Mouse (Mus musculus) cerebellum, adult 2 months (tissue): ENCODE results near the gene Fgf14. TPM values are rescaled to one million over a fixed set of nuclear protein-coding genes. Genes with fewer than 3 reads are reported as not detected.
"Not testable (repeated sequence)": the region's sequence is repeated elsewhere in the genome, so short reads cannot be mapped to it uniquely, and the experiment has no call there.

Experiments used
- DNase-seq, 2 experiments: peaks; one replicate each; pipeline ENCODE4 v3.0.0; 2021
- H3K27ac ChIP-seq: fragments of 200-500 bp; 2 replicates; pipeline ENCODE4 v1.5.1; 2012; ENCODE audit warnings: low read length, control low read depth, inconsistent platforms; ENCODE audit not compliant: insufficient read depth
- H3K27me3 ChIP-seq: fragments of 200-500 bp; 2 replicates; pipeline ENCODE4 v1.6.1; 2012; ENCODE audit warnings: inconsistent platforms, mild to moderate bottlenecking, low read length, moderate library complexity; ENCODE audit not compliant: control insufficient read depth, insufficient read depth
- H3K4me1 ChIP-seq: fragments of 200-500 bp; 2 replicates; pipeline ENCODE4 v1.6.1; 2011; ENCODE audit warnings: low read length; ENCODE audit not compliant: control insufficient read depth, insufficient read depth
- H3K4me3 ChIP-seq: fragments of 200-500 bp; replicated peaks from 2 replicates; pipeline ENCODE3; 2011; ENCODE audit warnings: mild to moderate bottlenecking, low read depth, low read length, control low read depth; ENCODE audit not compliant: insufficient read depth
- CTCF ChIP-seq: fragments of 200-500 bp; IDR thresholded peaks from 2 replicates; pipeline ENCODE4 v1.5.1; 2011; ENCODE audit warnings: low read depth, mild to moderate bottlenecking, control low read depth, low read length, moderate library complexity, borderline replicate concordance; ENCODE audit not compliant: insufficient read depth
- POLR2A ChIP-seq: fragments of 200-500 bp; IDR thresholded peaks from 2 replicates; pipeline ENCODE4 v1.6.1; 2011; ENCODE audit warnings: low read length, control low read depth, borderline replicate concordance; ENCODE audit not compliant: insufficient read depth
- WGBS: fragments of 180-500 bp; shearing (Covaris S2); methylation state at CpG from one replicate; pipeline ENCODE4 v1.1.7; 2018; 5-methylcytosine and 5-hydroxymethylcytosine counted together
- polyA plus RNA-seq: library from polyadenylated mRNA; depleted of rRNA; stranded (reverse); fragments of >200 nt; gene quantifications from 2 replicates; pipeline ENCODE4 v1.2.3, GENCODE M21; 2012

Gene Fgf14
- polyA plus RNA-seq, 1 experiment: 32.5 TPM

- no peak overlapping the region for H3K27ac ChIP-seq
- DNase-seq: peak in 1 of 2 experiments; percentile 80
- no peaks in the 10 kb centered on the region for H3K27me3 ChIP-seq
- H3K4me1 ChIP-seq: peaks cover 16% of the 10 kb centered on the region; the same call in 1 of the 2 replicates
- WGBS: 16% methylated on average over 4 of the region's 4 CpGs
- TF ChIP-seq CTCF (no peak), POLR2A (no peak)
- no peak overlapping the region for H3K4me3 ChIP-seq
Observed at GRCm38 (mm10) chr14:124561544-124561943, 115.4 kb downstream of the Fgf14 start.

- Histone ChIP-seq H3K27ac (no peak overlapping the region), H3K4me1 (no peaks in the 10 kb centered on the region; the same call in 1 of the 2 replicates), H3K4me3 (no peak overlapping the region), H3K27me3 (no peaks in the 10 kb centered on the region)
- 9% methylated on average over 3 of the region's 3 CpGs for WGBS
- DNase-seq: peak; percentile 74 to 95
- no peak for TF ChIP-seq CTCF
Observed at GRCm38 (mm10) chr14:124536106-124536505, 140.8 kb downstream of the Fgf14 start.

DNA sequence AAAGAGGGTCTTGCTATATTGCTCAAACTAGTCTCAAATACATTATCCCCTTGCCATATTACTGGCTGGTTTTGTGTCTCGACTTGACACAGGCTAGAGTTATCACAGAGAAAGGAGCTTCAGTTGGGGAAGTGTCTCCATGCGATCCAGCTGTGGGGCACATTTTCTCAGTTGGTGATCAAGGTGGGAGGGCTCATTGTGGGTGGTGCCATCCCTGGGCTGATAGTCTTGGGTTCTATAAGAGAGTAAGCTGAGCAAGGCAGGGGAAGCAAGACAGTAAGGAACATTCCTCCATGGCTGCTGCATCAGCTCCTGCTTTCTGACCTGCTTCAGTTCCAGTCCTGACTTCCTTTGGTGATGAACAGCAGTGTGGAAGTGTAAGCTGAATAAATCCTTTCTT lies 141.6 kb downstream of the Fgf14 start:
- WGBS: 78% methylated on average over 2 of the region's 2 CpGs
- H3K4me3 ChIP-seq, H3K27me3 ChIP-seq, H3K4me1 ChIP-seq: not testable (repeated sequence)
- DNase-seq: peak; percentile 34 to 50
- peak overlapping the region; percentile 93 for H3K27ac ChIP-seq

DNA sequence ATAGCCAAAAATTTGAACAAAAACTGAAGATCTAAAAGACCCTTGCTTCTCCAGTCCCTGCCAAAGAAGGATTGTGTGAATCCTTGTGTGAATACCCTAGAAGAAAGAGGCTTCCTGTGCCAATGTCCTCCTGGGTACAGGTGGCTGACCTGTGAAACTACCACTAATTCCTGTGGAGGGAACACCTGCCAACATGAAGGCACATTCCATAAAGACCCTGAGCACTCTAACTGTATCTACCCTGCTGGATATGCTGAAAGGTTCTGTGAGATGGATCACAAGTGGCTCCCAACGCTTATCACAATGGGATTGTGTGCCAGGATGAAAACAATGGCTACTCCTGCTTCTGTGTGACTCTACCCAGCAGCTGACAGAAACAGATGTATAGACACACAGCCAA lies 144.9 kb downstream of the Fgf14 start:
- Histone ChIP-seq H3K4me3 (no peak overlapping the region), H3K4me1 (no peaks in the 10 kb centered on the region; the same call in 1 of the 2 replicates), H3K27ac (peak overlapping the region; percentile 64), H3K27me3 (no peaks in the 10 kb centered on the region)
- peak; percentile 61 to 79 for DNase-seq
- TF ChIP-seq CTCF: no peak
- TF ChIP-seq POLR2A: no peak
- 17% methylated on average over 1 of the region's 1 CpGs for WGBS

DNA sequence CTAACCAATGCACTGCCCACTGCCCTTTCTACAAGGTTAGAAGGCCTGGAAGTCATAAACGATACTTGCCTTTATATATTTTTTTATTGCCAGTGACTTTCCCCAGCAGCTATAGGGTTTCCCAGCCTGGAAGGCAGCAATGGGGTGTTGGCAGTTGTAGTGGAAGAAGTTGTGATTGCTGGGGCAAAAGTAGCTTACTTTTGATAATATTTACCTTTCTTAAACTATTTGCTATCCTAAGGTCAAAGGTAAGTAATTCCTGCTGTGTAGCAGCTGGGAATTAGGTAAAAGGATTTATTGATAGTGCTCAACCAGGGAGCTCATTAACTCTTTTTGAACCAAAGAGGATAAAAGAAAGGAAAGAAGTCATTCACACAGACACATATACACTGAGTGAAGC lies 164.9 kb downstream of the Fgf14 start:
- no peak overlapping the region for H3K4me3 ChIP-seq
- TF ChIP-seq POLR2A (no peak), CTCF (no peak)
- DNase-seq: no peak
- H3K4me1 ChIP-seq: no peaks in the 10 kb centered on the region
- H3K27me3 ChIP-seq: no peaks in the 10 kb centered on the region
- WGBS: 84% methylated on average over 1 of the region's 1 CpGs
- H3K27ac ChIP-seq: no peak overlapping the region

- Histone ChIP-seq H3K4me1 (peaks cover 4% of the 10 kb centered on the region), H3K4me3 (no peak overlapping the region), H3K27ac (no peak overlapping the region), H3K27me3 (no peaks in the 10 kb centered on the region)
- TF ChIP-seq CTCF (no peak), POLR2A (no peak)
- 93% methylated on average over 1 of the region's 1 CpGs for WGBS
- DNase-seq: no peak
Observed at GRCm38 (mm10) chr14:124488971-124489370, 188.0 kb downstream of the Fgf14 start.

DNA sequence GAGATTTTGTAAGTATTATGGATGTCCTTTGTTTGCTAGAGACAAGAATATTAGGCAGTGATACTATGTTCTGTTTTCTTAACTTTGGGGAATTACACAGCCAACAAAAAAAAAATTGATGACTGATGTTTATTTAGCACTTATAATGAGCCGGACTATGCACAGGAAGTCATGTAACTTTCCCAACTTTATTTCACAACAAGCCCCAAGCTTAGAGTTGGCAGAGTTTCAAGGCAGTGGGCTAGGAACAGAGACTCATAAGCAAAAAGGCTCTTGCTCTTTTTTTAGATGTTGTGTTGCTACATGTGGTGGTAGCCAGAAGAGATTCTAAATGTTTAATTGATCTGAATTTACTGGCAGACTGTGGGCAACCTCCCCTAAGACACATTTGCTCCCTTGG lies 191.7 kb downstream of the Fgf14 start:
- Histone ChIP-seq H3K4me3 (no peak overlapping the region), H3K27me3 (no peaks in the 10 kb centered on the region), H3K4me1 (peaks cover 4% of the 10 kb centered on the region), H3K27ac (no peak overlapping the region)
- 79% methylated on average over 1 of the region's 1 CpGs for WGBS
- DNase-seq: no peak
- TF ChIP-seq CTCF: no peak
- no peak for TF ChIP-seq POLR2A

DNA sequence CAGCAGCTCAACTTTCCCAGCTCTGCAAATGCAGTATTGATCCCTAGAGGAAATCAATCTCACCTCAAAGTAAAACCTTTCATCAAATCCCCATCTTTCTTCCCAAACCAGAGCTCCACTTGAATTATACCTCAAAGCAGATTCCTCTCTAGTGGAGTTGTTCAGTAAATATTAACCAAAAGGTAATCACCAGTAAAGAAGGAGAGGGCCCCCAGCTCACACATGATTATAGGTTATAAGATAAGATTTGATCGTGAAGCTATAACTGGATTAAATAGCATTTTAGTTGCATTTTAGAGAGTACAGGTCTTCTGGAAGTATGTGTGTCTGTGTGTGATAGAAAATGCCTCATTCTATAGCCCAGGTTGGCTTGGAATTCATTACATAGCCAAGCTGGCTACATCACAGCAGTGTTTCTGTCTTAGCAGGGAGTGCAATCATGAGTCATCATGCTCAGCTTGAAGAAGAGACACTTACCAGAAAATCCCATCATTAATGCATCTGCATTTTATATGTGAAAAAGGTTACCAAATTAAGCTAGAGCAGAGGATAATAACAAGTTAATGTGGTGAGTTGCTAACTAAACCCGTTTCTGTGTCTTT lies 202.8 kb downstream of the Fgf14 start:
- peaks cover 5% of the 10 kb centered on the region; the same call in 1 of the 2 replicates for H3K4me1 ChIP-seq
- 61% methylated on average over 2 of the region's 2 CpGs for WGBS
- H3K27me3 ChIP-seq: no peaks in the 10 kb centered on the region
- no peak overlapping the region for H3K4me3 ChIP-seq
- no peak for TF ChIP-seq POLR2A
- no peak overlapping the region; the same call in 1 of the 2 replicates for H3K27ac ChIP-seq
- DNase-seq: peak in 1 of 2 experiments; percentile 80

GRCm38 (mm10) chr14:124470909-124471308 lies 206.0 kb downstream of the Fgf14 start:
- no peaks in the 10 kb centered on the region for H3K27me3 ChIP-seq
- TF ChIP-seq CTCF (no peak), POLR2A (no peak)
- H3K27ac ChIP-seq: no peak overlapping the region
- H3K4me1 ChIP-seq: peaks cover 5% of the 10 kb centered on the region; the same call in 1 of the 2 replicates
- WGBS: 50% methylated on average over 2 of the region's 2 CpGs
- H3K4me3 ChIP-seq: no peak overlapping the region
- DNase-seq: no peak
